Mouse (Mus musculus) kidney, adult 9 months (tissue): Measurements from ENCODE around the gene Impg2.

ENCODE experiments used
- DNase-seq: peaks from one replicate; pipeline ENCODE4 v3.0.0; 2022

Impg2 gene

GRCm38 (mm10) chr16:56204051-56204450, at the start of gene Impg2:
Gene Impg2, plus strand, starts transcription at chr16:56204313.
- DNase-seq: no peak

- DNase-seq: peak; percentile 19
Measured at GRCm38 (mm10) chr16:56163466-56163865, 40.6 kb upstream of the Impg2 start.

GRCm38 (mm10) chr16:56170247-56170646, 33.9 kb upstream of the Impg2 start:
- DNase-seq: no peak

- DNase-seq: peak; percentile 15
Measured at GRCm38 (mm10) chr16:56175867-56176581, 28.1 kb upstream of the Impg2 start.

- no peak for DNase-seq
Measured at GRCm38 (mm10) chr16:56186863-56187262, 17.2 kb upstream of the Impg2 start.

GRCm38 (mm10) chr16:56188198-56188597, 15.9 kb upstream of the Impg2 start:
- DNase-seq: no peak

- peak; percentile 35 for DNase-seq
Measured at GRCm38 (mm10) chr16:56212740-56213139, 8.6 kb downstream of the Impg2 start.

- DNase-seq: no peak
Measured at GRCm38 (mm10) chr16:56227686-56228085, 23.6 kb downstream of the Impg2 start.

- DNase-seq: no peak
Measured at GRCm38 (mm10) chr16:56229455-56229854, 25.3 kb downstream of the Impg2 start.

- DNase-seq: peak; percentile 14
Measured at GRCm38 (mm10) chr16:56231300-56231699, 27.2 kb downstream of the Impg2 start.

- DNase-seq: no peak
Measured at GRCm38 (mm10) chr16:56232736-56233135, 28.6 kb downstream of the Impg2 start.

- DNase-seq: peak; percentile 12
Measured at GRCm38 (mm10) chr16:56246031-56246430, 41.9 kb downstream of the Impg2 start.

GRCm38 (mm10) chr16:56273917-56274316, 69.8 kb downstream of the Impg2 start:
- no peak for DNase-seq

- DNase-seq: no peak
Measured at GRCm38 (mm10) chr16:56279060-56279459, 74.9 kb downstream of the Impg2 start.

GRCm38 (mm10) chr16:56279752-56280151, 75.6 kb downstream of the Impg2 start:
- DNase-seq: no peak

- peak; percentile 31 for DNase-seq
Measured at GRCm38 (mm10) chr16:56281336-56281735, 77.2 kb downstream of the Impg2 start.

- DNase-seq: no peak
Measured at GRCm38 (mm10) chr16:56283330-56283729, 79.2 kb downstream of the Impg2 start.

GRCm38 (mm10) chr16:56283873-56284272, 79.8 kb downstream of the Impg2 start:
- DNase-seq: no peak

- no peak for DNase-seq
Measured at GRCm38 (mm10) chr16:56286076-56286475, 82.0 kb downstream of the Impg2 start.

- no peak for DNase-seq
Measured at GRCm38 (mm10) chr16:56286977-56287376, 82.9 kb downstream of the Impg2 start.

- DNase-seq: no peak
Measured at GRCm38 (mm10) chr16:56294887-56295286, 90.8 kb downstream of the Impg2 start.

- no peak for DNase-seq
Measured at GRCm38 (mm10) chr16:56295888-56296648, 92.0 kb downstream of the Impg2 start.

- no peak for DNase-seq
Measured at GRCm38 (mm10) chr16:56298248-56298647, 94.1 kb downstream of the Impg2 start.

- DNase-seq: no peak
Measured at GRCm38 (mm10) chr16:56298836-56299235, 94.7 kb downstream of the Impg2 start.
